Mouse (Mus musculus) layer of hippocampus, adult 8-10 months (tissue): ENCODE data around the gene Ipo7. TPM values are rescaled to one million over a fixed set of nuclear protein-coding genes. Genes with fewer than 3 reads are reported as not detected.
"Not testable (repeated sequence)": the region's sequence is repeated elsewhere in the genome, so short reads cannot be mapped to it uniquely, and the experiment has no call there.

Experiments used
- DNase-seq, 2 experiments: peaks; one replicate each; pipeline ENCODE4 v3.0.0; 2022; ENCODE audit warnings: low spot score in 2 of 2
- total RNA-seq, 4 experiments: library from RNA; stranded (reverse); gene quantifications; 2 replicates each; pipeline ENCODE4 v1.2.4; 2022

Gene Ipo7
- 100 to 1,000 TPM in 2 of 4 experiments, 10 to 100 TPM in 2; 87.4 to 109 (median 99.4) TPM for total RNA-seq

DNA sequence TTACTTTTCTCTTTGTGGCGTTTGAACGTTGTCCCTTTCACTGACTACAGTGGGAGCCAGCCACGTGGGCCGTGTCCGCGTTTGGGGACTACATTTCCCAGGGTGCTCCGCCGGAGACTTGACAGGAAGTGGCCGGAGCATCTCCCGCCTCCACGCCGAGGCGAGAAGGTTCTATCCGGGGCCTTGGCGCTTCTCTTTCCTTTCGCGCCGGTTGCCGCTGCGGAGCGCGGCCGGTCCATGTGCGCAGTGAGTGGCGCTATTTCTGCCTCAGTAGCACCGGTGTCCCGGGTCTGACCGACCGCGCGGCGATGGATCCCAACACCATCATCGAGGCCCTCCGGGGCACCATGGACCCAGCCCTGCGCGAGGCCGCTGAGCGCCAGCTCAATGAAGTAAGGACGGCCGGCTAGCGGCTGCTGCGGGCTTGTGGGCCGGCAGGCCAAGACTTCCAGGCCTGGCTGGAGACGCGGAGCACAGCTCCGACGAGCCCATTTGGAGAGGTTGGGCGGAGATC is at the start of gene Ipo7:
Gene Ipo7 (plus strand): TSS at position 158 of the 514 bp plus-strand sequence.
- DNase-seq: peak; percentile 91

DNA sequence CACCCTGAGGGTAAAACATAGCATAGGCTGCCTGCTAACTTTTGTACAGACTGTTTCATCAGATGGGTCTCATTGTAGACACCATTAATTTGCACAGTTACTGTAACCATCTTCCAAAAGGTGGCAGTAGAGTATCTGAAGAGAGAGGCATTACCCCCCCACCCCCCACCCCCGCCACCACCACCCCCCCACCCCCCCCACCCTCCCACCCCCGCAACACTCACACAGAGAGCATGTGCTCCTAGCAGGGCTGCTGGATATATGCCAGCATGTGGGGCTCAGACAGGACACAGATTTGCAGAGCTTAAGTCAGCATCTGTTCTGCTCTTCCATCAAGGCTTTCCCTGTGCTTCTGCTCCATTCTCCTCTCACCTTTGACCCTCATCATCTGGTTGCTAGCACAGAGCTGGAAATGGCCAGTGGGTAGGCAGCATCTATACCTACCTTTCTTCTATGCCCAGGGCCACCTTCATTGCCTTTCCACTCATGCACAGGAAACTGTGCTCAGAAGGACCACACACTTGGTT is 49.1 kb upstream of the Ipo7 start:
- peak in 1 of 2 experiments; percentile 48 for DNase-seq

DNA sequence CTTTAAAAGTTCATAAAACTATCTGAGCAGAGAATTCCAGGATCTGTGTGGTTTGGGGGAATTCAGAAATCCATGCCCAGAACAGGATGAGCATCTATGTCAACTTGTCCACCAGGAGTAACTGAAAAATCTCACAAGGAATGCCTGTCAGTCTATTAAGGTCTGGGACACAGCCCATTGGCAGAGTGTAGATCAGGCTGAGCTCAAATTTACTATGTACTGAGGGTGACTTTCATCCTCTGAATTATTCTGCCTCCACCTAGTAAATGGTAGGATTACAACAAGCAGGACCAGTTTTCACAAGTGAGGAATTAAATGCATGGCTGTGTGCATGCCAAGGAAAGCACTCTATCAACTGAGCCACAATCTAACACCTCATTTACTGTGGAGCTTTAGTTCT is 48.5 kb upstream of the Ipo7 start:
- DNase-seq: no peak

DNA sequence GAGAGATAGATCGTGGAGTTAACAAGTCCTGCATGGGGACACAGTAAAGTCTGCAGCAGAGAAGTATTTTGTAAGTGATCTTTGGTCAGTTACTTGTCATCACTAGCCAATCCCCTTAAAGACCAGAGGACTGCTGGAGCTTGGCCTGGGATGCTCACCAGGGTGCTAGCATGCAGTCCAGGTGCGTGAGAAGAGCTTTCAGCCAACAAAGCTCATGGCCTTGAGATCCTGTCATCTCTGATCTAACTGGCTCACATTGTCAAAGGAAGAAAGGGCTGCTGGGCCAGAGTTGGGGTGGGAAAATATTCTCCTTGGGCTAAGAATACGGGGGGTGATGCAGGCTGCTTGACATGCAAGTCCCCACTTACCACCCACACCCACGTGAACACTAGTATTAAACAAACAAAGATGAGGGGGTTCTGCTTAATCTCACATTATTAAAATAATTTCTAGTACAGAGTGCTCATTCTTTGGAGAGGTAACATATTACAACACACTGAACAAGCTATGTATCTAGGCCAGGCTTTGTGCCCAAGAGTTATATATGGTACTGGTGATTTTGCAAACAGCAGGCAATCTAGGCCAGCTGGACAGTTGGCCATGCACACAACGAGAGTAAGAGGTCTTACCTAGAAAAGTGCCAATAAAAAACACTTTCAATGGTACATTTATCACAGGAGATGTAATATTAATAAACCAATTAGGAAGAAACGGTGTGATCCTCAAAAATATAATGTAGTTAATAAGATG is 41.9 kb upstream of the Ipo7 start:
- DNase-seq: no peak

DNA sequence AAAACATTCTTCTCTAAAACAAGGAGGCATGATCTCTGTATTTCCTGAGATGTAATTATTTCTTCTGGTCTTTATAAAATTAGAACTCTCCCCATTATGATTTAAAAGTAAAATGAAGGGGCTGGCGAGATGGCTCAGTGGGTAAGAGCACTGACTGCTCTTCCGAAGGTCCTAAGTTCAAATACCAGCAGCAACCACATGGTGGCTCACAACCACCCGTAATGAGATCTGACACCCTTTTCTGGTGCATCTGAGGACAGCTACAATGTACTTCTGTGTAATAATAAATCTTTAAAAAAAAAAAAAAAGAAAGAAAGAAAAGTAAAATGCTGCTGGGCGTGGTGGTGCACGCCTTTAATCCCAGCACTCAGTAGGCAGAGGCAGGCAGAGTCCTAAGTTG is 40.9 kb upstream of the Ipo7 start:
- not testable (repeated sequence) for DNase-seq

DNA sequence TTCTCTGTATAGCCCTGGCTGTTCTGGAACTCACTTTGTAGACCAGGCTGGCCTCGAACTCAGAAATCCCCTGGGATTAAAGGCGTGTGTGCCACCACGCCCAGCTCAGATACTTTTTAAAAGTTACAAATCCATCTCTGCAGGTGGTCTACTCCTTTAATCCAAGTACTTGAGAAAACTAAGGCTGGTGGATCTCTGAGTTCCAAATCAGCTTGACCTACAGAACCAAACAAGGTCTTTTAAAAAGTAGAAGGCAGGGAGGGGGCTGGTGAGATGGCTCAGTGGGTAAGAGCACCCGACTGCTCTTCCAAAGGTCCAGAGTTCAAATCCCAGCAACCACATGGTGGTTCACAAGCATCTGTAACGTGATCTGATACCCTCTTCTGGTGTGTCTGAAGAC is 33.5 kb upstream of the Ipo7 start:
- DNase-seq: not testable (repeated sequence)

DNA sequence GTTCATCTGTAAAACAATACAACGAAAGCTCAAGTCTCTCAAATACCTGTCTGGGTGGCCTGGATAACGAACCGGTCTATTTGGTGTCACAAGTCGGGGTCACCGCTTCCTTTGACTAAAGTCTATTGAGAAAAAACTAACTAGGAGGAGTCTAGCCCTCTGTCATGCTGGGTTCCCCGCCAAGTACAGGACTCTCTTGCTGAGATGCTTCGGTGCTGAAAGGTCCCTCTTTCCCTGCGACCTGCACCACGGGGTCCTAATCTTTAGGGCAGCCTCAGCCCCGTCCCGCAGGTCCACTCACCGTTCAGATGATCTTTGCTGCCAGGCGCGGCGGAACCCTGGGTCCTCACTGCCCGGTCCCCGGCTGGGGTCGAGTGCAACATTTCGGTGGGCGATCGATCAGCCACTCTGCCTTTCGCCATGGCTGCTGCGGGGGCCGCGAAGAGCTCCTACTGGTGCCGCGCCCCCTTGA is 32.4 kb upstream of the Ipo7 start:
- no peak for DNase-seq

DNA sequence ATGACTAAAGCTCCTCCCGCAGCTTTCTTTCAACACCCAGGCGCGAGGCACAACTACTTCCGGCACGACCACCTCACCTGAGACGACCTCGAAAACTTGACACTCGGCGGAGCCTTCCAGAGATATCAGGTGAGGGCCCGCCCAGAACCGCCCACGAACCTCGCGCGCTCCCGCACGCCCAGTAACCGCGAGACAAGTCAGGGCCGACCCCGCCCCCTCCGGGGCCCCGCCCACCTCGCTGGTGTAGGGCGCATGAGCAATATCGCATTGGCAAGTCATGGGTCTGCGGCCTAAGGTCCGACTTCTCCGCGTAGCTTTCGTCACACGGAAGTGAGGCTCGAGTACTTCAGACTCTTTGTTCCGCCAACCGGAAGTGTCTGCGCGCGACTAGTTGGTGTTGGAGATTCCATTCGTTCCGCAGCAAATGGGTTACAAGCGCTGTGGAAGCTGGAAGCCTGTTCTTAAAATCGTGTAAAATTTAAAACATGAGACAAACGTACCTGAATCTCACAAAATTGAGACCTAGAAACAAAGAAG is 31.9 kb upstream of the Ipo7 start:
- peak; percentile 98 for DNase-seq

DNA sequence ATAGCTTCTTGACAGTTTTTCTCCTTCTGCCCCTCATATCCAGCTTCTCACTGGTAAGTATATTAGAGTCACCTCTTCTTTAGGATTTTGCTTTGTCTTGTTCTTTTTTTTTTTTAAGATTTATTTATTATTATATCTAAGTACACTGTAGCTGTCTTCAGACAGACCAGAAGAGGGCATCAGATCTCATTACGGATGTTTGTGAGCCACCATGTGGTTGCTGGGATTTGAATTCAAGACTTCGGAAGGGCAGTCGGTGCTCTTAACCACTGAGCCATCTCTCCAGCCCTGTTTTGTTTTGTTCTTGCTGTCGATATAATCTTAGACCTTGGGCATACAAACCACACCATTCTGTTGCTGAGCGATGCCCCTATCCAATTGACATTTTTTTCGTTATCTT is 31.3 kb upstream of the Ipo7 start, which contains the start of gene Tmem41b:
Gene Tmem41b (minus strand): TSS at position 155 of the 400 bp plus-strand sequence.
- DNase-seq: not testable (repeated sequence)

DNA sequence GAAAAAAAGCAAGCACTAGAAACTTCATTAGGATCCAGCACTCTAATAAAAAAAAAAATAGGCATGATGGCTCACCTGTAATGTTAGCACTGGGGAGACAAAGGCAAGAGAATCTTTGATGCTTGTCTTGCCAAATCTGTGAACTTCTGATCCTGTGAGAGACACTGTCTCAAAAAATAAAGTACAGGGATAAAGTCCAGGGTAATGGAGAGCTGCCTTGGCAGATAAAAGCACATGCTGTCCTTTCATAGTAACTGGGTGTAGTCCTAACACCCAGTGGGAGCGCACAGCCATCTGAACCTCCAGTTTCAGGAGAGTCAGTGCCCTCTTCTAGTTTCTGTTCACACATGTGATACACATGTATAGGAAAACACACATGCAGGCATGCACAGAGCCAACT is 26.8 kb upstream of the Ipo7 start:
- no peak for DNase-seq

DNA sequence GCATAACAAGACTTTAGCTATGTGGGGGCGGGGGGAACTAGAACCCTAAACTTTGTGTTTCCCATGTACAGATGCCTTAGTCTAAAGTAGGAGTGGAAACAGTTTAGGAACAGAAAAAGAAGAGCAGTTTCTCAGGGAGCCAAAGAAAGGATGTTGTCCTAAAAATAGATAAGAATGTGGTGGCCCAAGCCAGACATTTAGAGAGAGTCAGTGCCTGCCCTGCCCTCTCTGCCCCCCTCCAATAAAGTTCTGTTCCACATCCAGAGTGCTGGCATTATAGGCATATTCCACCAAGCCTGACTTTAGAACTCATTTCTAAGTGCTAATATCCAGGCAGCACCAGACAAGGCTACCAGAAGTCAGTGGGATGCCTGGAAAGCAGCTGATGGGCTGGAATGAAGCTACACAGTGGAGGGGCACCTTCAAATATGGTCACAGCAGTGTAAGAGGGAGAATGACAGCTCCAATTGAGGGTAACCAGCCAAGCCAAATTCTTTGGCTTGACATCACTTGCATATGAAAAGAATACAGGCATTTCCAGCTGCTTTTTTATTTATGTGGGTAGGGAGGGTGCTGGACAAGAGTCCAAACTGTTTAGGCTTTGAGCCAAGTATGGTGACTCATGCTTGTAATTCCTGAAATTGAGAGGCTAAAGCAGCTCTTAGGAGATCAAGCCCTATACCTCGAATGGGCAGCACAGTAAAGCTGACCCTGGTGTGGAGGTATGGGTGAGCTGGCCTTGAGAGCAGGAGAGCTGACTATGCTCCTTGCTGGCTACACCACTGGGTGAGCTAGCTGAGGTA is 24.7 kb upstream of the Ipo7 start:
- DNase-seq: no peak

DNA sequence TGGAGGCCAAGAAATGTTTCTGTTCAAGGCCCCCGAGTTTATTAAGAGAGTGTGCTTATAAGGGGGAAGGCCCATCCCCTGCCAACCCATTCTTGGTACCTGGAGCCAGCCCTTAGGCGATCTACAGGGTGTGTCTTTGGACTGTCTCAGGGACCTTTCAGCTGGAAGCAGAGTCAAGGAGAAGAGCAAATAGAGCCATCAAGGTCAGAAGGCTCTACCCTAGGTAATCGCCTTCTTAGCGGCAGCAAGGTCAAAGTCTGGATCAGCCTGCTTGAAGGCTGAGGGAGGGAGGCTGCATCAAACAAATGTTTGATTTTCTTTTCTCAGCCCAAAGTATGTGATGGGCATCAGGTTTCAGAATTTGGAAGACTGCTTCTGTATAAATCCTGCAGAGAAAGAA is 19.7 kb upstream of the Ipo7 start:
- DNase-seq: no peak

DNA sequence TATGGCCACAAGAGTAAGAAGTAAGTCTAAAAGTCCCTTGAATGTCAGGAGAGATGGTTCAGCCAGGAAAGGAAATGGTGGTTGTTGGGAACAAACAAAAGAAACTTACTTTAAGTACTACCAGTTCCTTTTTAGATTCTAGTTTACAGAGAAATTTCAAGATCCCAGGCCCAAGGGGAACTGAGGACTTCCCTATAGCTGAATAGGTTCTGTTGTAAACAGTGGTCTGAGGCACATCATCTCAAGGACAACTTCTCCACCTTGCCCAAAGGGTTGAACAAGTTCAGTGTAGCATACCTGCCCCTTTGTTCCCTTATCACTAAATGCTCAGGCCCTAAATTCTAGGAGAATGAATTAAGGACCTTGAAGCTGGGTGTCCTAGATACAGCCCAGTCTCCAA is 16.0 kb upstream of the Ipo7 start:
- no peak for DNase-seq

DNA sequence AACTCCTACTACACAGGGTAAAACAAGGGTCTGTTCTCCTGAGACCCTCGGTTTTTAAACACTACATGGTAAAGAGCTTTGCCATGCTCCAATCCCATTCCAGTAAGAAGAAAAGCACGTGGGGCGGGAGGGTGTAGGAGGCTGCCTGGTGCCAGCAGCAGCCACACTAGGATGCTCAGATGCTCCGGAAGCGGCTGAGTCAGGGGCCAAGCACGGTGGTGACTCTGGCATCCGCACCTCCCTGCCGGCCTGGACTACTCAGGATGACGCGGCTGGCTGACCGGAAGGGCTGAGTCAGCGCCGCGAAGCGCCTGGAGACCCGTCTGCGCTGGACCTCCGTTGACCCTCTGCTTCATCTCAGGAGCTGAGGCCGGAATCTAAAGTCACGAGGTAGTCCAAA is 15.1 kb upstream of the Ipo7 start:
- peak in 1 of 2 experiments; percentile 14 for DNase-seq

DNA sequence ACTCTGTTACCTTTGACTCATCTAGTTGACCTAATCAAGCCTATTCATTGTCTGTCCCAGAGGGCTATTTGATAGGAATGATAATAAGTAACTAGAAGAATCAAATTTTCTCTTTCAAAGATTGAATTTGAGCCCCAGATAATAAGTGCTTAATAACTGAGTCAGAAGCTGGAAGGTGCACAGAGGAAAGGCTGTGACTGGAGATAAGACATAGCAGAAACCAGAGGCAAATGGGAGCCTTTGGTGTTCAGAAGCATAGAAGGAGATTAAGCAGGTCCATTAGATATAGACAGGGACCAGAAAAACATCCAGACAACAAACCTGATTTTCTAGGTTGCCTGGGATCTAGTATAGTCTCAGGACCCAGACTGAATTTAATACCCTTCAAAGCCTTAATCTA is 12.1 kb upstream of the Ipo7 start:
- no peak for DNase-seq

DNA sequence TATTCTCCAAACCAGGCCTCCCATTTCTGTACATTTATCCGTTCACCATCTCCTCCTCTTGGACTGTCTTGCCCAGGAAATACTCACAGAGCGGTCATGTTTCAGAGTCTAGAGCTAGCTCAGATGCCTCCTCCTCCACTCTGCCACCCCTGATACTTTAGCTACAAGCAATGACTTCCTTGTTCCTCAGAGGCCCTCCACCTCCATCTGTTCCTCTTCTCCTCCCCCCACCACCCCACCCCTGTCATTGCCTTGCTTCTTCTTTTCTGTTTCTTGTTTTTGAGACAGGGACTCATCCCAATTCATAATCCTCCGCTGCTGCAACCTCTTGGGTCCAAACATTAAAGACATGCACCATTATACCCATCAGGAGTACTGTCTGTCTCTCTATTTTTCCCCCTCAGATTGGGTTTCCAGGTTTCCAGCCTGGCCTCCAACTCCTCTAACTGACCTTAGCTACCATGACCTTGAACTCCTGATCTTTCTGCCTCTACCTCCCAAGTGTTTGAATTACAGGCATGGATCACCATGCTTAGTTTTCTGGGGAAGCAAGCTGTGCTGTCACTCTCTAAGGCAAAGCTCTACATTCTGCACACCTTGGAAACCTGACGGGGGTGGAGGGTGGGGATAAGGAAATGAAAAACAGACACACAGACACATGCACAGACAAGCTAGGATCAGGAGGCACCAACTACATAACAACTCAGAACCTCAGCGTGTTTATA is 11.4 kb upstream of the Ipo7 start:
- no peak for DNase-seq

DNA sequence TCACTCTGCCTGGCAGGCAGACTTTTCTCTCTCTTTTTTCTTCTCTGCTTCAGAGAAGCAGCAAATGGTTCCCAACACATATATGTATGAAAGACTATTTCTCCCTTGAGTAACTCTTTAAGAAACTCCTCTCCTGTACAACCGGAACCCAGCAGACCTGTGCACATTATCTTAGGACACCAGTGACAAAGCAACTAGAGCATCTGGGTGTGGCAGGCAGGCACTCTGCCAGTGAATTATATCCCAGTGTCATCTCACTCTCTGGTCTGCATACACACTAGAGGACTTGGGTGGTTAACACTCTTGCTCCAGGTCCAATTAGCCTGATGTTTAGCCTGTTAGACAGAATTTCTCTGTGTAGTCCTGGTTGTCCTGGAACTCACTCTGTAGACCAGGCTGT is 9.6 kb upstream of the Ipo7 start:
- DNase-seq: no peak

DNA sequence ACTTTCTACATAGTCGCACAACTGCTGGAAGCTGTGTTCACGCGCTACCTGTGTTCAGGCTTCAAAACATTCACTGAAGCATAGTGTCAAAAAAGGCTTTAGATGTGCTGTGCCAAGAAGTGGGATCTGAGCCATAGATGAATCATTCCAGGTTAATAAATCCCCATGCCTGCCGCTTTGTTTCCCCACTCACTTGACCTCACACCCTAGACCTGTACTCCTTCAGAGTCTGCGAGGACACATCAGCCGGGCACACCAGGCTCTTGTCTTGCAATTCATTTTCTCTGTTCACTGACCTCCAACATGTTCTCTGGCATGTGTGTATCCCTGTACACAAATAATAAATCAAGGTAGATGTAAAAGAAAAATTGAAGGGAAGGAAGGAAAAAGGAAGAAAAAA is 9.0 kb upstream of the Ipo7 start:
- no peak for DNase-seq

DNA sequence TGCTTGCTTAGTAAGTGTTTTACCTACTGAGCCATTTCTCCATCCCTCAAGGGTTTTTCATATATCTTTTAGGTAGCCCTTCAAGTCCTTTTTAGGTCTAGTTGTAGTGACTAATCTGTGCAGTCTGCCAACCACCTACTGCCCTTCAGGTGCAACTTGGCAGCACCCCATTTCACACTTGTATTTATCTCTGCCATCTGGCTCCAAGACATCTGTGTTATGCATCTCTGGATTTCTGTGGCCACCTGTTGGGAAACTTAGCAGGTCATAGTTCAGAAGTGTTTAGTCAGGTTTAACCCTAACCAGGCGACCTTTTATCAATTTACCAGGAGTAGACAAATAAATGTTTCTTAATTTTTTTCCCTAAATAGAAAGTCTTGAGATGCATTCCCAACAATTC is 6.7 kb upstream of the Ipo7 start:
- no peak for DNase-seq

DNA sequence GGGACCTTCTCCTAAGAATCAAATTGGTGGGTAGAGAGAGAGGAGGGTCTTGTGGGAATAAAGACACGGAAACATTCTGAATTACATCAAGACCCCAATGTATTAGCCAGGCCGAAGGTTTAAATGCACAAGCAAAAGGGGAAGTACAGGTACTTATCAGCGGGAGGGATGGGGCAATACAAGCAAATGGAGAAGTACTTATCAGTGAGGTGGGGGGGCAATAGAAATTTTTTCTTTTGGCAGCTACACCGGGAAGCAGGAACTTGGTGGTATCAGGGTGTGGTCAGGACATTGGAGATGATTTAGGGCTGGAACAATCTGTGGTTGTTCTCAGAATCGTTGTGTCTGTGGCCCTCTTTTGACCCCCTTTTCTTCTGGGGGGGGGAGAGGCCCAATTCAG is 3.8 kb upstream of the Ipo7 start:
- DNase-seq: no peak
